Comparison of ENCODE assay signal across 16 mouse cellular contexts in the genomic region with DNA sequence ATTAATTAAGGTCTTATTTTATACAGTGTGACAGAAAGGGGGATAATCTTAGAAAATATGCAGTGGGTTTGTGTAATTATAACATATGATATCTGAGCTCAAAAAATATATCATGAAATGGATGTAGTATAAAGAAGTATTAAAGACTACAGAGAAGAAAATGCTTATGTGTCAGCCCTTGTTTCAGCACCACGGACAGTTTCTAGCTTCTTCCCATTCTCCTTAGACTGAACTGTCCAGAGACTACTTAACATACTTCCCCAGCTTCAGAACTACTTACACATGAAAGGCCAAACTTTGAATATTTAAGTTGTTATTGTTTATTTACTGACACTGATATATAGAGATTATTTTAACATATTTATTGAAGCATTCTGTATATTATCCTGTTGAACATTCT.
DNase-seq lines count a peak whose midpoint lies in the region; ATAC-seq lines count a peak whose summit lies in the region.
"Had no signal": no experiment of that assay in that cellular context is flagged by ENCODE, and none has a peak within 500 bp of the region (broad histone marks: within the 10 kb centered on the region; RNA-seq: fewer than 3 reads in every experiment).

No protein-coding gene starts in this region.

- WGBS in kidney, embryonic 14.5 days: 54% methylated on average over 1 of the region's 1 CpGs

- intact Hi-C loops in left cerebral cortex, postnatal 4 days (cut with DNase I): no loop called here

- no peak overlapping the region for H3K27ac ChIP-seq in kidney, embryonic 14.5 days (ENCODE audit: low read depth, low read length)
- H3K27ac ChIP-seq: heart, embryonic 15.5 days; intestine, embryonic 15.5 days; midbrain, embryonic 10.5 days had no signal

- no peak overlapping the region for H3K9ac ChIP-seq in kidney, embryonic 14.5 days (ENCODE audit: low read depth, low read length)
- H3K9ac ChIP-seq: forebrain, postnatal 0 days; heart, embryonic 15.5 days; intestine, embryonic 15.5 days had no signal

- no peak for ATAC-seq in kidney, embryonic 14.5 days (ENCODE audit: low FRiP score, low TSS enrichment)
- no peak for ATAC-seq in megakaryocyte progenitor cell, adult 5-6 weeks (replicated peaks; ENCODE audit: poor library complexity)
- ATAC-seq: forebrain, postnatal 0 days; intestine, embryonic 15.5 days had no signal

- H3K4me3 ChIP-seq in kidney, embryonic 14.5 days (ENCODE audit: low read length): no peak overlapping the region
- H3K4me3 ChIP-seq: heart, embryonic 15.5 days; intestine, embryonic 15.5 days; midbrain, embryonic 10.5 days had no signal

- no peaks in the 10 kb centered on the region for H3K27me3 ChIP-seq in kidney, embryonic 14.5 days (ENCODE audit: control insufficient read depth, insufficient read depth, low read length)
- H3K27me3 ChIP-seq: heart, embryonic 15.5 days; intestine, embryonic 15.5 days had no signal

- no peaks in the 10 kb centered on the region for H3K9me3 ChIP-seq in kidney, embryonic 14.5 days (ENCODE audit: control insufficient read depth, low read length)
- H3K9me3 ChIP-seq: heart, embryonic 15.5 days; intestine, embryonic 15.5 days had no signal

- no peaks in the 10 kb centered on the region for H3K36me3 ChIP-seq in kidney, embryonic 14.5 days (ENCODE audit: control insufficient read depth, insufficient read depth, low read length)
- H3K36me3 ChIP-seq: heart, embryonic 15.5 days; intestine, embryonic 15.5 days; midbrain, embryonic 10.5 days had no signal

- H3K4me1 ChIP-seq in kidney, embryonic 14.5 days (ENCODE audit: control insufficient read depth, insufficient read depth, low read length): no peaks in the 10 kb centered on the region
- H3K4me1 ChIP-seq: heart, embryonic 15.5 days; intestine, embryonic 15.5 days; midbrain, embryonic 10.5 days had no signal

- H3K4me2 ChIP-seq in kidney, embryonic 14.5 days (replicated peaks; ENCODE audit: low read depth, low read length): no peak overlapping the region
- H3K4me2 ChIP-seq: heart, embryonic 15.5 days; intestine, embryonic 15.5 days had no signal

- DNase-seq in kidney, postnatal 10 days: peak; percentile 36
- peak; percentile 41 for DNase-seq in ES-CJ7 (ENCODE audit: low read depth, low spot score)
- peak; percentile 19 for DNase-seq in NIH3T3 (ENCODE audit: low read depth)
- peak; percentile 40 for DNase-seq in forelimb bud, embryonic 11.5 days (ENCODE audit: low read depth, low spot score)
- no peak for DNase-seq in frontal cortex, postnatal 25 days (ENCODE audit: low spot score in 2 of 2)
- no peak for DNase-seq in left cerebral cortex, postnatal 4 days
- DNase-seq: cerebellum, postnatal 14 days; forebrain, postnatal 0 days; layer of hippocampus, adult 9-11 months; lung, adult 18-20 months; thymus, adult 2 months had no signal

Comparison
In these comparisons a context has a peak if more than half of its experiments do, and no peak if none do; other contexts are left out.
1. DNase-seq: peak in kidney, postnatal 10 days (single experiment), ES-CJ7 (single experiment), NIH3T3 (single experiment) and forelimb bud, embryonic 11.5 days (single experiment); none in frontal cortex, postnatal 25 days (0 of 2) and left cerebral cortex, postnatal 4 days (single experiment).